Mouse (Mus musculus): ENCODE results near the gene Plekhm1. TPM values are rescaled to one million over a fixed set of nuclear protein-coding genes. Genes with fewer than 3 reads are reported as not detected.
A peak's percentile ranks its signal among the peaks of the same experiment; 100 is the strongest.

Gene Plekhm1
- total RNA-seq, 2 experiments from 2014 or later, result 13.8 to 14.8 TPM

- no peak for DNase-seq
- intact Hi-C loops (cut with DNase I), result no loop called here
Measured at GRCm38 (mm10) chr11:103396236-103396635, 16.3 kb downstream of the Plekhm1 start.

DNA sequence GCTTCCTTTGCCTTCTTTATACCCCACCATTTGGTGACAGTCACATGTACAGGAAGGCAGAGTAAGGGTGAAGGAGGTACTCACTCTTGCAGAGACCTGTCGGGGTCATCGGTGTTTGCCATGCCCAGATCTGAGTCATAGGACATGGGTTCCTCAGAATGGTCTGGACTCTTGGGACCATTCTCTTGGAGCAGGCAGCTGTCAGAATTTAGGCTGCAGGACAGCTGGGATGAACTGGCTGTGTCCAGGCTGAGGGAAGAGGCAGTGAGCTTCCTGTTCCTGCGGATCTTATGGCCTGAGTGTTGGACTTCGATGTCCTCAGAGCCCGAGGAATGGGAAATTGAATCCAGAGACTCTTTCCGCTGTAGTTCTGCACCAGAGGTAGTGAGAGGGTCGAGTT is 17.9 kb downstream of the Plekhm1 start:
- no peak for DNase-seq
- intact Hi-C loops (cut with DNase I), result no loop called here

DNA sequence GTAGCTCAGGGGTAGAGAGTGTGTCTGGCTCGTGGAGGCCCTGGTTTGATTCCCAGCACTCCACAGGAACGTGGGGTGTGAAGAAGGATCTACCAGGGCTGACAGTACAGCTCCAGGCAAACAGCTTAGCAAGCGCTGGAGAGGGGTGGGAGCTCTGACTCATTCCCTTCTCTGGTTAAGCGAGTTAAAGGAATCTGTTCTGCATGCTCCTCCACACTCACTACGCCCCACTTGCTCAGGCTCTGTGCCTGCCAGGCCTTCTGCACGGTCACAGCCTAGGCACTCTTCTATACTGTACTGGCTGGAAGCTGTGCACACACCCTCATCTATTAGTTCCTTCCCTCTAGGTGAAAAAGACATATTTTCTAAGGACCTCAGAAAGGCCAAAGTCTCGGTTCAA is 18.5 kb downstream of the Plekhm1 start:
- intact Hi-C loops (cut with DNase I), result no loop called here
- no peak for DNase-seq

GRCm38 (mm10) chr11:103387870-103388526 is 24.5 kb downstream of the Plekhm1 start:
- intact Hi-C loops (cut with DNase I), result no loop called here
- DNase-seq, result no peak

GRCm38 (mm10) chr11:103386827-103387226 is 25.7 kb downstream of the Plekhm1 start:
- intact Hi-C loops (cut with DNase I), result no loop called here
- DNase-seq, result no peak

DNA sequence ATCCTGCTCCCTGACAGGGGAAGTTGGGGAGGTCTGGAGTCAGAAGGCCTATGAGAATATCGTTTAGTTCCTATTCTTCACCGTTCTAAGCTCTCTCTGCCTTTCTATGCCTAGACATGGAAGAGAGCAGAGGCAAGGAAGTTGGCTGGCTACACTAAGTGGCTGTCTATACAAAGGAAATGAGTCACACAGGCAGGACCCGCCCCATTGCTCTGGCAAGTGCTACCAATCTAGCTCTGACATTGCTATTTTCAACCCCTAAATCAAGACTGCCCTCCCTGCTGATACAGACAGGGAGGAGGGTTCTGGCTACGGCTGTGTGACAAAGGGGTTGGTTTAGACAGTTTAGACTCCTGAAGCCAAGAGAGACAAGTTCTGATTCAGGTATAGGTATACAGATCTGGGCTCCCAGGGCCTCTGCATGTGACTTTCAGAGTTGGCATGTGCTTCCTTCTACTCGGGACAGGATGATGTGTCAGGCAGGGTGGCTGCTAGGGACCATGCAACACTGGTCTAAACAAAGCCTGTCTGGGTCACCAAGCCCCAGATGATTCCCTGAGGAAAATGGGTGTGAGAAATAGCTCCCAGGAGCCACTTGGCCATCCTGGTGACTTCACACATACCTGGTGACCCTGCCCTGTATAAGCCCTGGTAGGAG is 30.4 kb downstream of the Plekhm1 start:
- no peak for DNase-seq

DNA sequence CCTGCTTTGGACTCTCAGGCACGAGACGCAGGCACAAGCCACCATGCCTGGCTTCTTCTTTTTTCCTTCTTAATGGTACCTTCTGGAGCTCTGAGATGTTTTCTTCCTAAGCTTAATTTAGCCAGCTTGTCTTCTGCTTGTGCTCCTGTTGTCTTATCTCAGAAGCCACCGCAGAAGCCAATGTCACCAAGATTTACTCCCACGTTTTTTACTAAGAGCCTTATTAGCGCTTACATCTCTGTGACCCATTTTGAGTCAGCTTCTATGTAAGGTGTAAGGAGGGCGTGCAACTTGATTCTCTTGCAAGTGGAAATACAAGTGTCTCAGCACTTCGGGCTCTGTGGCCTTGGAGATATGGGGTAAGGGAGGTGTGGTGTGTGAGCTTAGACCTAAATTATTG is 31.0 kb downstream of the Plekhm1 start:
- intact Hi-C loops (cut with DNase I), result no loop called here
- no peak for DNase-seq

More for the DNA sequence above, 30.4 kb downstream of the Plekhm1 start:
- intact Hi-C loops (cut with DNase I), result no loop called here

GRCm38 (mm10) chr11:103380460-103380859 is 32.0 kb downstream of the Plekhm1 start:
- intact Hi-C loops (cut with DNase I), result no loop called here
- DNase-seq, result no peak

GRCm38 (mm10) chr11:103378341-103378740 is 34.1 kb downstream of the Plekhm1 start:
- DNase-seq, result no peak
- intact Hi-C loops (cut with DNase I), result no loop called here

DNA sequence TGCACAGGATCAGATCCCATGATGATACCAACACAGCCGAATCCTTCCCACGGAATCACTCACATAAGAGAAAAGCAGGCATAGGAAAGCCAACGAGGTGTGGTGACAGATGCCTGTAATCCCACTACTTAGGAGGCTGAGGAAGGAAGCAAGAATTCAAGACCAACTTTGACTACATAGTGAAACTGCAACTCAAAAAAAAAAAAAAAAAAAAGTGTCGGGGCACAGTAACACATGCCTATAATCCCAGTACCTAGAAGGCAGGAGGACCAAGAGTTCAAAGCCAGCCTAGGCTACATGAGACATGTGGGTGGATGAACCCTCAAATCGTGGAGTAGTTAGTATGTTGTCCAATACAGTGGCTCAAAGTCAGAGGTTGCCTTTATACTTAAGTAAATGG is 36.7 kb downstream of the Plekhm1 start:
- no peak for DNase-seq
- intact Hi-C loops (cut with DNase I), result no loop called here

DNA sequence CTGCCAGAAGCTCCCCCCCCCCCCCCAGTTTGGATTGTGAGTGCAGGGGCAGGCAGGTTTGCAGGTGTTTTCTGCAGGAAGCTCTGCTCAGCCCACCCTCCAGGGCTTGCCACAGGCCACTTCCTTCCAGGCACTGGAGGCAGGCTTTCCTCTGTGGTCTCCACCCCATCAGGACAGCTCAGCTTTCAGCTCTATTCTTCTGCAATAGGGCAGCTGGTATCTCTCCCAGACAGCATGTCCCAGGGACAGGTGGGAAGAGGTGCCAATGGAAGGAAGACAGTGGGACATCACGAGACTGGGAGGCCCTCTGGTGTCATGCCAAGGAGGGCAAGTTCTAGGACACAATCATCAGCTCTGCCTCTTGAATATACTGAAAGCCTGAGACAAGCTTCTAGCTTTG is 37.2 kb downstream of the Plekhm1 start:
- intact Hi-C loops (cut with DNase I), result no loop called here
- DNase-seq, result no peak

DNA sequence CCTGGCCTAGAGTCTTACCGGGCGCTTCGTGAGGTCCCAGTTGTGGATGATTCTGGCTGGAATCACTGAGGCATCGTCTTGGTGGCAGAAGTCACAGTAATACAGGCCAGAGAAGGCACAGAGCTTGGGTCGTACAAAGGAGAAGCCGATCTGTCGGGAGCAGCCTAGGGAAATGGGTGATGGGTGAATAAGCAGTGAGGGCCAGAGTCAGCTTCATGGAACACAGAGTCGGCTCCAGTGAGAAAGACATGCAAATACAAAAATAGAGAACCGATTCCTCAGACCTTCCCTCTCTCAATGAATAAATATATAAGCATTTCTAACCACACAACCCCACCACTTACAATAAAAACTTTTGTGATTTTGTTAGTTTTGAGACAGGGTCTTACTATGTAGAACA is 38.6 kb downstream of the Plekhm1 start:
- DNase-seq, result no peak
- intact Hi-C loops (cut with DNase I), result no loop called here

- intact Hi-C loops (cut with DNase I), result no loop called here
- no peak for DNase-seq
Measured at GRCm38 (mm10) chr11:103372561-103372960, 39.9 kb downstream of the Plekhm1 start.

- intact Hi-C loops (cut with DNase I), result no loop called here
- DNase-seq, result peak; percentile 51
Measured at GRCm38 (mm10) chr11:103372068-103372467, 40.4 kb downstream of the Plekhm1 start.

DNA sequence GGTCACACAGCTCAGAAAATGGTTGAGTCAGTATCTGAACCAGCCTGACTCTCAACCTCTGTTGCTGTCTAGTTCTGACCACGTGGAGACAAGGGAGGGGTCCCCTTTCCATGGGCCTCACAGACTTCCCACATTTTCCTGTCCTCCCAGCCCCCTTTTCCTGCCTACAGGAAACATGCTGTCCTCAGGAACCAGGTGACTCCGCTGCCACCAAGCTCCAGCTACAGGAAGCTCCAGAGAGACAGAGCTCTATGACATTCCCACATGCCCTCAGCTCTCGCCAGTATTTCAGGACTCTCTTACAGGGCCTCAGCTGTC is 41.3 kb downstream of the Plekhm1 start:
- no peak for DNase-seq
- intact Hi-C loops (cut with DNase I), result no loop called here

- no peak for DNase-seq
- intact Hi-C loops (cut with DNase I), result no loop called here
Measured at GRCm38 (mm10) chr11:103370397-103371221, 41.9 kb downstream of the Plekhm1 start.

GRCm38 (mm10) chr11:103365530-103365929 is 47.0 kb downstream of the Plekhm1 start:
- DNase-seq, result no peak
- intact Hi-C loops (cut with DNase I), result no loop called here

GRCm38 (mm10) chr11:103365022-103365421 is 47.5 kb downstream of the Plekhm1 start:
- DNase-seq, result no peak
- intact Hi-C loops (cut with DNase I), result no loop called here

DNA sequence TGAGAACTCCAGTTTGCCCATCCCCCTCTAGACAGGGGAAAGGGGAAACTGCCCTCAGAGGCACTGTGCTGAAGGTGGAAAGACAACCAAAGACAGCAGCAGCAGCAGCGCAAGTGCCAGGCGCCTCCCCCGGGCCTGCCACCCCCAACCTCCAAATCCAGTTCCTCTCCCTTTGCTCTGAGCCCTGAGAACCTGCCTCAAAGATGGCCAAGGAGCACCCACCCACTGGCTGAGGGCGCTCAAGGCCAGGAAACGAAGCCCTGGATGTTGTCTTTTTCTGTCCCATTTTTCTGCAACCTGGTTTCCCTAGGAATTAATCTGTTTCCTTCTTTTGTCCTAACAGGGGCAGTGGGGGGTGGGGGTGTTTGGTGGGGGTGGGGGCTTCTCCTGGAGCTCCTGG is 48.2 kb downstream of the Plekhm1 start:
- no peak for DNase-seq
- intact Hi-C loops (cut with DNase I), result no loop called here

DNA sequence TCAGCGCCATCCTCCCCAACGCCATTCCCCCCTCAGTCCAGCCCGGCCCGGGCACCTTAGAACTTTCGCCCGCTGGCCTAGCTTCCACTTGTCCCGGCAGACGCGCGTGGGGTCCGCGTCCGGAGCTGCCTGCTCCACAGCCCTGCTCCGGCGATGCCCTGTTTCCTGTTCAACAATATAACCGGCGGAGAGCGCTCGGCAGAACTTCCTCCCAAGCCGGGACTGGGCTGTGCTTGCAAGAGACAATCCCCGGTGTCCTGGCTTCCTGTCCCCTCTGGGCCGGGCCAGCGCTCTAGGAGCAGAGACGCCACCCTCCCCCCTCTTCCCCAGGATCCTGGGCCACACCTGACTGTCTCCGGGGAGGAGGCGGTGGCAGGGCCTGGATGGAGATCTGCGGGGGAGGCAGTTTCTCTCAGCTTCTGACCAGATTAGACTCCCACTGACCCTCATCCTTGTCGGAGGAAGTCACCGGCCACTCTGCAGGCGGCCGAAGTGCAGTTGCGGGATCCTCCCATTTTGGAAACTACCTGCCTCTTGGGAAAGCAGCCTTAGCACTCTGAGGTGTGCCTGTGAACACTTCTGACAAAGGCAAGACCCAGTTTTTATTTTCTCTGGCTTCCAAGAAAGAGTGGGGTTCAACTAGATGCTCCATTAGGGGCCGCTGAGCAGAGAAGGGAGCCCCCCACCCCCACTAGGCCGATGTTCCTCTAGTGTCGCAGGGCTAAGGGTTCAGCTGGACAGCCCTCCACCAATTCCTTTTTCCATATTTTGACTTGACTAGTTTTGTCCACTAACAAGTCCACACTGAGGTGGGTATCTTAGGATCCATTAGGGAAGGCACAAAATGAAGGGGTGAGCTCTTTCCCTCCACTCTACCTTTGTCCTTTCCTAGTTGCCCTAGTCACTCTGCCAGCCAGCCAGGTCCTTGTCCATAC is 49.0 kb downstream of the Plekhm1 start, which contains the start of gene Arhgap27:
Arhgap27 (minus strand) TSS at position 479 of the 935 bp plus-strand sequence.
- peak; percentile 34 for DNase-seq
- intact Hi-C loops (cut with DNase I), result no loop called here

All from left cerebral cortex, postnatal 4 days (tissue).